Mouse (Mus musculus): ENCODE data around the gene Trak1.

DNA sequence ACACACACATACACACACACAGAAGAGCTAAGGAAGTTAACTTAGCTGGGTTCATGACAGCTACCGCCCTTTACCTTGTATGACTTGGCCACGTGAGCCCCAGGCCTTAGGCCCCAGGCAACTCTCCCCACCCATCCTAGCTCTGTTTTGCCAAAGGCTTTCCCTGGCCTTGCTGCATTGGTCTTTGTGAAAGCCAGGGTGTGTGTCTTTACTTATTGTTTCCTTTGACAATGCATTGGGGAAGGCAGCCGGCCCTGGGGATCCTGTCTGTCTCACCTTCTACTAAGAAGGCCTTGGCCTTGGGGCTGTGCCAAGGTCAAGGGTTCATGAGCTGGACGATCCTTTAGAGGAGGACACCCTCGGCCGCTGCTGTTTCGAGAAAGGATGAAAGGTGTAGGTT lies 38.3 kb downstream of the Trak1 start:
- TF ChIP-seq POLR2A (IDR thresholded peaks at IDR 0.05; ENCODE audit: borderline replicate concordance, insufficient read depth, low read length) (no peak), CTCF (IDR thresholded peaks at IDR 0.05; ENCODE audit: borderline replicate concordance, insufficient read depth, low read depth, low read length) (no peak)

Data from cerebellum, adult 2 months (tissue).